Mouse (Mus musculus) thymus, postnatal 10 days (tissue): ENCODE measurements at regions not wholly inside any gene's neighbourhood (a gene's known extent, or its start where the extent isn't known, plus 50 kb on each side); places are given as distances from the start of the nearest gene placed in this dataset.

ENCODE experiments used
- DNase-seq, 2 experiments: peaks; one replicate each; pipeline ENCODE4 v3.0.0; 2021; ENCODE audit warnings: low spot score in 2 of 2

DNA sequence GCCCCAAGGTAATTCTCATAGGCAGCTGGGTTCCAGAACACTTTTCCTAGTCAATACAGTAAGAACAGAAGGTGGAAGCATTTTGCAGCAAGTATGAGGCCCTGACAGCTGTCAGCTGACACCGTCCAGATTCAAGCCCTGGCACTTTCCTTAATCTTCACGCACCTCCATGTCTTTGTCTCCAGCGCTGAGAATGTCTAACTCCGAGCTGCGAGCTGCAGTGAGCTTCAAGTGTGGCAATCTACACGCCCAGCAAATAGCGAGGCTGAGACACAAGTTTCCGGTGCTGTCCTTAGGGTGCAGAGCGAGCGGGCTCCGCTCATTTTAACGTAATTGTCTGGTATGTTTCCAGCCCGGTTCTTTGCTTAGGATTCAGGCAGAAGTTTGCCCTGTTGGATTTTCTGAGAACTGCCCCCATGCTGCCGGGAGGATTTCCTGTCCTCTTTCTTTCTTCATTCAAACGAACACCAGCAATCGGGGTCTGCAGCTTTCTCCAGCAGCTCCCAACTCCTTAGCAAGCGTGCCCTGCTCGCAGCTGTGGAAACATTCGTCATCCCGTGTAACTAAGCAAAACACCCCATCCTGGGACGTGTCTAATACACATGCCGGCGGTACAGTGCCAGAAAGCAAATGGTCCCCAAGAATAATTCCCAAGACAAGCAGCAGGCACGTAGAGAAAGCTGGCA is 54.5 kb downstream of the Irx3 start:
- DNase-seq, result peak in 1 of 2 experiments; percentile 7

DNA sequence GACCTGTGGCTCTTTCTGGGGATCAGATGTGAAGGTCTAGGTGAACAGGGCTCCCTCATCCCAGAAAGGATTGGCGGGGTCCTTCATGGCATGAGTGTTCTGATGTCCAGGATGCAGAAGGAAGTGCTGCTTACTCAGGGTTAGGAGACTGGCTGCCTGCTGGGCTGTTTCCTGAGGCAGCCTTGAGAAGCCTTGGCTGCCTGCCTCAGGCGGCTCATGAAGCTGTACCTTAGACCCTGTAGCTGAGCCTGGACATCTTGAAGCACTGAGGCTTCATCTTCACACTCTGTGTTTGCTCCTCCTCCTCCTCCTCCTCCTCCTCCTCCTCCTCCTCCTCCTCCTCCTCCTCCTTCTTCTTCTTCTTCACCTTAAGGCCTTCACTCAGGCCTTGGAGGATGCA is 77.2 kb downstream of the Irx3 start:
- no peak for DNase-seq
